Mouse (Mus musculus): ENCODE data around the gene Lrrc4.

- TF ChIP-seq POLR2A (IDR thresholded peaks at IDR 0.05; ENCODE audit: extremely low read depth, insufficient read depth, low read length) (no peak), CTCF (IDR thresholded peaks at IDR 0.05; ENCODE audit: low read depth, low read length) (no peak)
Measured at GRCm38 (mm10) chr6:28761728-28762127, 69.8 kb downstream of the Lrrc4 start.

Data from liver, adult 2 months (tissue).